Mouse (Mus musculus) heart, adult 18-20 months (tissue): ENCODE data around the gene Sh2d5. TPM values are rescaled to one million over a fixed set of nuclear protein-coding genes. Genes with fewer than 3 reads are reported as not detected.

Experiments
- total RNA-seq, 2 experiments: library from RNA; stranded (reverse); gene quantifications; 2 replicates each; pipeline ENCODE4 v1.2.3; 2021

The Sh2d5 gene
- total RNA-seq, 2 experiments from 2014 or later: not detected

Other genes starting within 250 kb of the Sh2d5 start
- 10 to 100 TPM; 84.3 to 85.1 TPM for gene Hp1bp3, start 34.1 kb upstream of the Sh2d5 start, total RNA-seq
- gene Kif17, start within 50 bp of the Sh2d5 start, total RNA-seq: under 1 TPM; 0.17 to 0.26 TPM
- 10 to 100 TPM; 58.2 to 61.6 TPM for gene Ddost, start 54.3 kb downstream of the Sh2d5 start, total RNA-seq
- 100 to 1,000 TPM; 720 to 812 TPM for gene Pink1, start 75.9 kb downstream of the Sh2d5 start, total RNA-seq
- 1 to 10 TPM; 1.6 to 2.3 TPM for gene Cda, start 117.6 kb downstream of the Sh2d5 start, total RNA-seq
- not detected for gene Fam43b, start 146.1 kb downstream of the Sh2d5 start, total RNA-seq
- gene Mul1, start 184.3 kb downstream of the Sh2d5 start, total RNA-seq: 10 to 100 TPM; 76.1 to 88.4 TPM
- 10 to 100 TPM; 12.3 to 12.6 TPM for gene Camk2n1, start 203.9 kb downstream of the Sh2d5 start, total RNA-seq